Mouse (Mus musculus) embryonic facial prominence, embryonic 10.5 days (tissue): Measurements from ENCODE around the gene Gabrb3. TPM values are rescaled to one million over a fixed set of nuclear protein-coding genes. Genes with fewer than 3 reads are reported as not detected.

Experiments
- DNase-seq: peaks from one replicate; pipeline ENCODE4 v3.0.0-alpha.2; 2017; ENCODE audit warnings: low spot score
- H3K27ac ChIP-seq: fragments of 300-500 bp; sonication (generic); replicated peaks from 2 replicates; pipeline ENCODE4 v1.5.1; 2016; ENCODE audit warnings: mild to moderate bottlenecking
- H3K27me3 ChIP-seq: fragments of 300-500 bp; sonication (generic); replicated peaks from 2 replicates; pipeline ENCODE4 v1.6.1; 2016; ENCODE audit warnings: low read depth, mild to moderate bottlenecking; ENCODE audit not compliant: poor library complexity, severe bottlenecking
- H3K36me3 ChIP-seq: fragments of 300-500 bp; sonication (generic); replicated peaks from 2 replicates; pipeline ENCODE4 v1.6.1; 2016; ENCODE audit warnings: mild to moderate bottlenecking, moderate library complexity
- H3K4me1 ChIP-seq: fragments of 300-500 bp; sonication (generic); 2 replicates; pipeline ENCODE4 v1.6.1; 2016
- H3K4me3 ChIP-seq: fragments of 300-500 bp; sonication (generic); 2 replicates; pipeline ENCODE4 v1.5.1; 2016; ENCODE audit warnings: mild to moderate bottlenecking, moderate library complexity
- H3K9me3 ChIP-seq: fragments of 300-500 bp; sonication (generic); 2 replicates; pipeline ENCODE4 v1.6.1; 2016; ENCODE audit warnings: mild to moderate bottlenecking
- WGBS: fragments of 180-500 bp; shearing (Covaris S2); methylation state at CpG from one replicate; pipeline ENCODE4 v1.1.7; 2016; 5-methylcytosine and 5-hydroxymethylcytosine counted together
- polyA plus RNA-seq: library from polyadenylated mRNA; unstranded; fragments of >200 nt; fragmentation: Nextera tagmentation; extraction: Ambion mirVana; gene quantifications from 2 replicates; pipeline ENCODE4 v1.2.1, GENCODE M21; 2016

The Gabrb3 gene
- polyA plus RNA-seq, 1 experiment from 2014 or later = 2.5 TPM

DNA sequence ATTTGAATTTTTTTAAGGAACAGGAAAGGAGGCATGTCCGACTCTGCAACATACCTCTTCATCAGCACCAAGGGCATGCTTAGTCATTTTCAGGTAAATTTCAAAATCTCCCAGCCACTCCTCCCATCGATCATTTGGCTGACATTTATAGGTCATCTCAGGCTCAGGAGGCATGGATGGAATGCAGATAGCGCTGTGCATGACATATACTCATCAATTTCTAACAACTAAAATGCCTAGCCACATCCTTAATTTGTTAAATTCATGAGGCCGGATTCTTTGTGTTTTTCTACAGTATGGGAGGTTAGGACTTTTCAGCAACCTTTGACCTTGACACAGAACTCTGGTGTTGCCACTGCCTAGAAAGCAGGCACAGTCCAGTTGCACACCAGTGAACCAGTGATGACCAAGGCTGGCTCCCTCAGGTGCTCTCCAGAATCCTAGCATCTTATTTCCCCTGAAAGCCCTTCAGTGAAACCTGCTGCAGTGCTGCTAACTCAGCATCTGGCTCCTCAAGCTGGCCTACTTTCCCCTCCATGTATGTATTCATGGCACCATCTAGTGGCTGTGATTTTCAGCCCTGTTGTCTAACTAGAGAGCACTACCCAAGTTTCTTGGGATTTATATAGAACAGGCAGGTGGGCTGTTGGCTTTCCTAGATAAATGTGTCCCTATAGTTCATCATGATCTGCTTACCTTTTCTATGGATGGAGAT, 54.5 kb downstream of the Gabrb3 start:
- DNase-seq = peak; percentile 25
- no peak overlapping the region for H3K27ac ChIP-seq
- no peaks in the 10 kb centered on the region for H3K9me3 ChIP-seq
- H3K36me3 ChIP-seq = no peaks in the 10 kb centered on the region
- H3K4me1 ChIP-seq = no peaks in the 10 kb centered on the region
- no peak overlapping the region for H3K4me3 ChIP-seq
- H3K27me3 ChIP-seq = no peaks in the 10 kb centered on the region
- WGBS = 81% methylated on average over 4 of the region's 4 CpGs

DNA sequence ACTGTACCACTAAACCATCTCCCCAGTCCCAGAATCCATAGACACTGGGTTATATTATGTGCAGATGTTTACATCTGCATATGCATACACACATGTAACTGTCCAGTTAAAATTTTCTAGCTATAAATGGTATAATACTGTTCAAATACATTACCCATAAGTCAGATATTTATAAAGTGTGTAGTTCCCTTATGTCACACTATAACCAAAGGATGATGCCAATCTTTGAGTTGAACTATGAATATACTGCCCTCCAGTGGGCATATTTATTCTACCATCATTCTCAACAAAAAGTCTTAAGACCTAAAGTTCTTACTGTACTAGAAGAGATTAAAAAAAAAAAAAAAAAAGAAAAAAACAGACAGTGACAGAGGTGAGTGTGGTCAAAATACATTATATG, 63.4 kb downstream of the Gabrb3 start:
- Histone ChIP-seq H3K36me3 (no peaks in the 10 kb centered on the region), H3K4me3 (no peak overlapping the region), H3K27me3 (no peaks in the 10 kb centered on the region), H3K4me1 (no peaks in the 10 kb centered on the region), H3K9me3 (no peaks in the 10 kb centered on the region), H3K27ac (no peak overlapping the region)
- no peak for DNase-seq

DNA sequence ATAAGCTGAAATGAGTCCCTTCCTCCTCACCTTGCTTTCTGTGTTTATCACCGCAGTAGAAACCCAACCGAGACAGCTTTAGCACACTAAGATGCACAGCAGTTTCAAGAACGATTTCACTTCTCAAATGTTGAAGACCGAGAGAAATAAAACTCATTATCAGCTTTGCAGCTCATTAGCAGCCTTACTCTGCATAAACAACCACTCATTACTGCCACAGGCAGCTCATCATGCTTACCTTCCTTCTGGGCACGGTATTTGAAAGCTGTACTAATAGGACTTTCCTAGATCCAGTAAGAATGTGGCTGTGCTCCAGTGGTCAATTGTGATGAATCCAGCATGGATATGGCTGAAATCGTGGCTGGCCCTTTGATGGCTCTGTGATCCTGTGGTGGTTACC, 67.4 kb downstream of the Gabrb3 start:
- Histone ChIP-seq H3K27ac (no peak overlapping the region), H3K4me1 (no peaks in the 10 kb centered on the region), H3K36me3 (no peaks in the 10 kb centered on the region), H3K27me3 (no peaks in the 10 kb centered on the region), H3K9me3 (no peaks in the 10 kb centered on the region), H3K4me3 (no peak overlapping the region)
- no peak for DNase-seq
- 86% methylated on average over 6 of the region's 6 CpGs for WGBS

DNA sequence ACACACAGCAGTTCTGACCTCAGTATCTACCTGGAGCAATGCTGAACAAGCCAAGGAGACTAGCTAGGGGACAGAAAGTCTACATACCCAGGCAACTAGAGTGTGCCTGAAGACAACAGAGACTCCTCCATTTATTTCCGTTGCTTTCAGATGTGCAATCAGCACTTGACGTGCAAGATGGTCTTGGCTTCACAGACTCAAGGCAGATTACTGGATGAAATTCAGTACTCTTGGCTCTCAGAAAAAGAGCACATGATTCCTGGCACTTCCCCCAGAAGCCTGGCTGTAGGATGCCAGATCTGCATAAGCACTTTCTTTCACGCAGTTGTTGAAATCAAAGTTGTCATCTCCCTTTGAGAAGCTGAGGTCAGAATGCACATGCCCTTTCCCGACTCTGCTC, 72.3 kb downstream of the Gabrb3 start:
- H3K27me3 ChIP-seq = no peaks in the 10 kb centered on the region
- H3K4me1 ChIP-seq = no peaks in the 10 kb centered on the region
- DNase-seq = no peak
- no peak overlapping the region for H3K4me3 ChIP-seq
- H3K9me3 ChIP-seq = no peaks in the 10 kb centered on the region
- no peaks in the 10 kb centered on the region for H3K36me3 ChIP-seq
- no peak overlapping the region for H3K27ac ChIP-seq
- WGBS = 83% methylated on average over 4 of the region's 4 CpGs

DNA sequence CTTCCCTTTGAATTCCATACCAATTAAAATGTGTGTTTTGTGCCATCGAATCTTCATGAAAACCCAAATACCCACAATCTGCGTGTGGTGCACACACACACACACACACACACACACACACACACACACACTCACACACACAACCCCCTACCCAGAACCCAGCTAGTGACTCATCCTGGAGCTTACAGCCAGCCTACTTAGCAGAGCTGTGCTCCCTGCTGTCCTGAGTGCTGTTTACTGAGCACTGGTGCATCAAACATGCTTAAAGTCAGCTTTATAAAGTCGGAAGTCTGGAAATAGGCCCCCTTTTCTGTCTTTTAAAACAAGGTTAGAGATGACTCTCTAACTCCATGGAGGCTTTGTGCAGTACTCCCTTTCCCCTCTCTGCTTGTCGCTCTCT, 83.3 kb downstream of the Gabrb3 start:
- no peak for DNase-seq
- Histone ChIP-seq H3K36me3 (no peaks in the 10 kb centered on the region), H3K4me3 (no peak overlapping the region), H3K9me3 (no peaks in the 10 kb centered on the region), H3K27ac (no peak overlapping the region), H3K27me3 (peaks cover 21% of the 10 kb centered on the region), H3K4me1 (no peaks in the 10 kb centered on the region)
- WGBS = 79% methylated on average over 4 of the region's 4 CpGs

DNA sequence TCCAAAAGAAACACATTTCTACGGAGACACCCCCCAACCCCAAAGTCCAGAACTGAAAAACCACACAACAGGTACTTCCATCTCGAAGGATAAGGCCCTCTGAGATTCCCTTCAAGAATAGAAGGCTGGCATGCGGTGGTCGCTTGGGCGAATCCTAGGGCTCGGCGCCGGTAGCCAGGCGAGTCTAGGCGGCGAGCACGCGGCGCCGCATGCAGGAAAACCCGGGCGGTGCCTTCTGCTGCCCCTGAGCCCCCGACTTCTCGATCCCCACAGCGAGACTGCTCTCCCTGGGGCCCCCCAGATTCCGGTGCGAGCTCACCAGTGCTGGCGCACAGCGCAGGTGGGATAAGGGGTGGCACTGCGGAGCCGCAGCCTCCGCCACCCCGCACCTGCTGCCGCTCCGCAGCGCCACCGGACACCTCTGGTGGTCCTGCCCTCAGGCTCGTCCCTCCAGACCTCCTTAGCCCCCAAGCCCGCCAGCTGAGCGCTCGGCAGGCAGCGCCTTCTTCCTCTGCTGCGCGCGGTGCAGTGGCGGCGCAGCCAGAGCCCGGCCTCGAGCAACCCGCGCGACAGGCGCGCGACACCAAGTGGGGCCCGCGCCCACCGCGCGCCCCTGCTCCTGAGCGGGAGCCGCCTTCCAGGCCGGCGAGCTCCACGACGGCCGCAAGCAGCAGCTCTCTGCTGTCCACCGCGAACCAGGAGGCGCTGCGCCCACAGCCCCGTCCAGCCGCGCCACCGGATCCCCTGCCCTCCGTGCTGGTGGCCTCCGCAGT, 89.6 kb downstream of the Gabrb3 start:
- H3K27me3 ChIP-seq = peaks cover 64% of the 10 kb centered on the region
- 1% methylated on average over 71 of the region's 72 CpGs for WGBS

DNA sequence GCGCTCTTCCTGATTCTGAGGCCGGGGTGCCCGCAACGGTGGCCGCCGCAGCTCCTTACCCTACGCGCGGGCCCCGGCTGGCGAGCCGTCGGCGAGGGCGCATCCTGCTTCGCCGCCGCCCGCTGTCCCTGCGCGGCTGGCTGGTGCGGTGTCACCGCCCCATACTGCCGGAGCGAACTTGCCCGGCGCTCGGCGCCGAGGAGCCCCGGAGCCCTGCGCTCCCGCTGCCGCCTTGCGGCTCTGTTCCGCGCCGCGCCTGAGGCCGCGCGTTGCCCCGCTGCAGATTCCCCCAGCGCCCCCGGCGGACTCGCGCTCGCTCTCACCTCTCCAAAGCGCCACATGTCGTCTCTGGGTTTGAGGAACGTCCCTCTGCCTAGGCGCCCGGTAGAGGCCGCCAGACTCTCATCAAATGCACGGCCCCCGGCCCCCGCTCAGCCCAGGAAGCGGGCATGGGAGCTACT, 90.2 kb downstream of the Gabrb3 start, which contains the start of gene Gabra5:
Gabra5 (minus strand) TSS at position 379 of the 461 bp plus-strand sequence.
- WGBS = under 1% methylated on average over 59 of the region's 59 CpGs
- Histone ChIP-seq H3K9me3 (no peaks in the 10 kb centered on the region), H3K4me3 (peak within 1 kb of the TSS; percentile 62), H3K36me3 (no peaks in the 10 kb centered on the region), H3K27me3 (peaks cover 63% of the 10 kb centered on the region), H3K27ac (no peak within 1 kb of the TSS), H3K4me1 (peaks cover 12% of the 10 kb centered on the region)
- peak; percentile 77 for DNase-seq

More for the DNA sequence above, 89.6 kb downstream of the Gabrb3 start:
- Histone ChIP-seq H3K4me3 (peak overlapping the region; percentile 62), H3K27ac (no peak overlapping the region), H3K36me3 (no peaks in the 10 kb centered on the region), H3K4me1 (peaks cover 12% of the 10 kb centered on the region), H3K9me3 (no peaks in the 10 kb centered on the region)
- peak; percentile 57 for DNase-seq

DNA sequence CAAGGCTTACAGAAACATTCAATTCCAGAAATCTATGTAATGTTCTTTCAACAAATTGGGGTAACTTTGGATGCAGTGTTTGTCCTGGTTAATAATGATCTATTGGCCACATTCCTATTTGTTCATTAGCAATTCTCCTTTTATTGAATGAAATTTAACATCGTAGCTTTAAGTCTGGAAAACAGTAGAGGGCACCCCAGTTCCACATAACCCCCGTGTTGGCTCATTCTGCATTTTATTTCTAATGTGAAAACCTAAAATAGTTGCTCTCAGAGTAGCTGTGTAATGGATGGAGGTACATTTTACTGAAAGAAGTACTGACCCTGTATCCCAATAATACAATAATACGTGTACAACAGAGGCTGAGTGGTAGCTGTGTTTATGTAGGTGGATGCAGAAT, 93.5 kb downstream of the Gabrb3 start:
- no peak for DNase-seq
- 30% methylated on average over 3 of the region's 3 CpGs for WGBS
- no peak overlapping the region for H3K27ac ChIP-seq
- peaks cover 42% of the 10 kb centered on the region for H3K27me3 ChIP-seq
- H3K36me3 ChIP-seq = no peaks in the 10 kb centered on the region
- H3K4me1 ChIP-seq = peaks cover 12% of the 10 kb centered on the region
- H3K4me3 ChIP-seq = no peak overlapping the region
- H3K9me3 ChIP-seq = no peaks in the 10 kb centered on the region

DNA sequence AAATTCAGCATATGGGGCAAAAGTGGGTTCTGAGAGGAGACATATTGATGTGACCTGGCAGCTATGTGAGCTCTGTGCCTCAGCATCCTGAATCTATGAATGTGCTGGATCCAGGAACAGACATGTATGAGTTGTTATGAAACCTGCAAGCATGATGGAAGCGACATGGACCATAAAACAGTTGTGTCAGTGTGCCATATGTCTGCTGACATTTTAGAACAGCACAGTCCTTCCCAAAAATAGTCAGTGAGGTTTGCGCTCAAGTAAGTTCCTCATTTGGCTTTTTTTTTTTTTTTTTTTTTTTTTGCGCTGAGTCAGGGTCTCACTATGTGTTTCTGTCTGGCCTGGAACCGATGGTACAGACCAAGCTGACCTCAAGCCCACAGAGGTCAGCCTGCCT, 110.0 kb downstream of the Gabrb3 start:
- DNase-seq = no peak
- WGBS = 83% methylated on average over 4 of the region's 4 CpGs
- Histone ChIP-seq H3K9me3 (no peaks in the 10 kb centered on the region), H3K27ac (no peak overlapping the region), H3K36me3 (no peaks in the 10 kb centered on the region), H3K4me1 (no peaks in the 10 kb centered on the region), H3K27me3 (no peaks in the 10 kb centered on the region), H3K4me3 (no peak overlapping the region)

DNA sequence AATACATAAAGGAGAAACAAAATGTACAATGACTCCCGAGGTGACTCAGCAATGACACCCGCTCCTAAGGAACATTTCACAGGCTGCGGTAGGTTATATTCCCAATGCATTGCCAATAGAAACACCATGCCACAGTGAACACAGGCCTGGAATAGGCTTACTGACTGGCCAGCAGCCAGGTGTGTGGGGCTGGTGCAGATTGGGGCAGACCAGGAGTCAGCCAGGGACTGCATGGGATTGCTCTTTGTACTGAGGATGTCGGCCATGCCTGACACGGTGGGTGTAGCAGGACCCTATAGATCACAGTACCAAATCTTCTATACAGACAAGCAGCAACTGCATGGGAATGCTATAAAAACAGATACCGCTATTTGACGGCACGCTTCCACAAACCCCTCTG, 110.5 kb downstream of the Gabrb3 start:
- H3K27ac ChIP-seq = no peak overlapping the region
- H3K4me1 ChIP-seq = no peaks in the 10 kb centered on the region
- no peaks in the 10 kb centered on the region for H3K36me3 ChIP-seq
- no peaks in the 10 kb centered on the region for H3K9me3 ChIP-seq
- no peaks in the 10 kb centered on the region for H3K27me3 ChIP-seq
- no peak for DNase-seq
- no peak overlapping the region for H3K4me3 ChIP-seq
- WGBS = 93% methylated on average over 8 of the region's 8 CpGs

DNA sequence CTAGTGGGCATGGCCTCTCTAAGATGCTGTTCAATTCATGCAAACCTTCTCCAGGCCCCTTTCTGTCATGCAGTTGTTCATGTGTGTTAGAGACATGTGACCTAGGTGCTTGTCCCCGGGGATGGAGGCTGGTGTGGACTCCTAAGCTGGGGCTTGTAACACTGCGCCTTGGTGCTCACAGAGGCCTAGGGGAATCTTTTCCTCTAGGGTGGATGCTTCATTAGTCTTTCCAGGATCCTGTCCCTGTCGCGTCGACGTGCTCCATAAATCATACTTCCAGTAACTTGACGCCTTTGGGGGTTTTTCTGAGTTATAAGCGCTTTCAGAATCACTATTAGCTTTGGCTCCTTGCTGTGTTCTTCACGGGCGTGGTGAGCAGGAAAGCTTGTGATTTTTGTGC, 113.2 kb downstream of the Gabrb3 start:
- H3K36me3 ChIP-seq = no peaks in the 10 kb centered on the region
- H3K9me3 ChIP-seq = no peaks in the 10 kb centered on the region
- H3K4me1 ChIP-seq = no peaks in the 10 kb centered on the region
- 88% methylated on average over 10 of the region's 10 CpGs for WGBS
- no peak overlapping the region for H3K27ac ChIP-seq
- no peak for DNase-seq
- H3K27me3 ChIP-seq = no peaks in the 10 kb centered on the region
- H3K4me3 ChIP-seq = no peak overlapping the region

DNA sequence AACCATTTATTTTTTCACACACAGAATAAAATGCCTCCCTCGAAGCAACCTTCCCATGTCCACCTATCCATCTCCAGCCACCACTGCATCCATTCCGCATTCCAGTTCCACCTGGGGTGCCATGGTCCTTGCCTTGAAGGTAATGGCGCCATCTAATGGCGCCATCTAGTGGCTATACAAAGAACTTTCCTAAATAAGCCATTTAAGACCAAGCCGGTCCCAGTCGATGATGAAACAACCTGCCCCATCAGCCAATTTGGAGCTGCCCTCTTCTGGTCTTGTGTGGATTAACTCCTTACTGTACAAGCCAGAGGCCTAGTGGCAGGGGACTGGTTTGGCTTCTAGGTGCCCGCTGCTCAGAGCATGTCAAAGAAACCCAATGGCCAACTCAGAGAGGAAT, 119.1 kb downstream of the Gabrb3 start:
- WGBS = 24% methylated on average over 7 of the region's 7 CpGs
- no peaks in the 10 kb centered on the region for H3K4me1 ChIP-seq
- no peaks in the 10 kb centered on the region for H3K27me3 ChIP-seq
- H3K27ac ChIP-seq = no peak overlapping the region
- DNase-seq = peak; percentile 22
- H3K36me3 ChIP-seq = no peaks in the 10 kb centered on the region
- no peak overlapping the region for H3K4me3 ChIP-seq
- no peaks in the 10 kb centered on the region for H3K9me3 ChIP-seq
